Mouse (Mus musculus) adrenal gland, postnatal 25 days (tissue): Measurements from ENCODE around the gene Ttc7b. TPM values are rescaled to one million over a fixed set of nuclear protein-coding genes. Genes with fewer than 3 reads are reported as not detected.

Experiments used
- DNase-seq: peaks from one replicate; pipeline ENCODE4 v3.0.0; 2021; ENCODE audit warnings: mixed read lengths
- total RNA-seq: library from RNA; stranded (reverse); gene quantifications from 2 replicates; pipeline ENCODE4 v1.2.3, GENCODE M21; 2021

Gene Ttc7b
- total RNA-seq, 1 experiment from 2014 or later: 92.8 TPM

GRCm38 (mm10) chr12:100447701-100448277 lies 72.8 kb downstream of the Ttc7b start:
- no peak for DNase-seq

- DNase-seq: no peak
These were observed 73.5 kb downstream of the Ttc7b start for GRCm38 (mm10) chr12:100447161-100447560.

GRCm38 (mm10) chr12:100445686-100446085 lies 74.9 kb downstream of the Ttc7b start:
- no peak for DNase-seq

- no peak for DNase-seq
These were observed 75.4 kb downstream of the Ttc7b start for GRCm38 (mm10) chr12:100445271-100445670.

- no peak for DNase-seq
These were observed 75.9 kb downstream of the Ttc7b start for GRCm38 (mm10) chr12:100444671-100445165.

GRCm38 (mm10) chr12:100443452-100443851 lies 77.2 kb downstream of the Ttc7b start:
- no peak for DNase-seq

GRCm38 (mm10) chr12:100441609-100442008 lies 79.0 kb downstream of the Ttc7b start:
- DNase-seq: no peak

GRCm38 (mm10) chr12:100439883-100440282 lies 80.7 kb downstream of the Ttc7b start:
- DNase-seq: no peak

- no peak for DNase-seq
These were observed 81.4 kb downstream of the Ttc7b start for GRCm38 (mm10) chr12:100439145-100439755.

GRCm38 (mm10) chr12:100438509-100438908 lies 82.1 kb downstream of the Ttc7b start:
- DNase-seq: no peak

GRCm38 (mm10) chr12:100437862-100438261 lies 82.8 kb downstream of the Ttc7b start:
- DNase-seq: no peak

- DNase-seq: no peak
These were observed 84.9 kb downstream of the Ttc7b start for GRCm38 (mm10) chr12:100435763-100436162.

GRCm38 (mm10) chr12:100431830-100432229 lies 88.8 kb downstream of the Ttc7b start:
- no peak for DNase-seq

GRCm38 (mm10) chr12:100429414-100430114 lies 91.1 kb downstream of the Ttc7b start:
- no peak for DNase-seq

- DNase-seq: no peak
These were observed 92.4 kb downstream of the Ttc7b start for GRCm38 (mm10) chr12:100428183-100428582.

- no peak for DNase-seq
These were observed 94.4 kb downstream of the Ttc7b start for GRCm38 (mm10) chr12:100426212-100426611.

- DNase-seq: no peak
These were observed 95.6 kb downstream of the Ttc7b start for GRCm38 (mm10) chr12:100425028-100425427.

GRCm38 (mm10) chr12:100422286-100422820 lies 98.3 kb downstream of the Ttc7b start:
- no peak for DNase-seq

GRCm38 (mm10) chr12:100421538-100421937 lies 99.1 kb downstream of the Ttc7b start:
- peak; percentile 16 for DNase-seq

GRCm38 (mm10) chr12:100420903-100421302 lies 99.7 kb downstream of the Ttc7b start:
- DNase-seq: no peak

- no peak for DNase-seq
These were observed 100.4 kb downstream of the Ttc7b start for GRCm38 (mm10) chr12:100419946-100420874.

- no peak for DNase-seq
These were observed 104.8 kb downstream of the Ttc7b start for GRCm38 (mm10) chr12:100415802-100416201.
